Mouse (Mus musculus): Measurements from ENCODE around the gene Usp37.

DNA sequence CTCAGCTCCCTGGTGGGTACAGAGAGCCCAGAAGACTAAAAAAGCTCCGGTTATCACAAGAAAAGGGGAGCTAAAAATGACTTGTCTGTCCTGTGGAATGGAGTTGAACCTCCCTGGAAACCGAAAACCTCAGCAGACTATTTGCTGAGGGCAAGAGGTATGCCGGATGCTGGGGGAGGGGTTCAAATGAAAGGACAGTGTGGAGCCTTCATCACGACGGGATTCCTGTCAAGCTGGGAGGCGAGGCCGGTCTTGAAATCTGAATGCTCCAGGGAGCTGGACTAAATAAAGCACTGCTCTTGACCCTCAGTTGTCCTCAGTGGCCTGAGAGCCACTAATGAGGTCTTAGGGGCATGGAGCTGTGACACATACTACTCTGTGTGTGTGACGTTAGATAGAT lies 120.9 kb downstream of the Usp37 start:
- TF ChIP-seq CTCF (IDR thresholded peaks at IDR 0.05; ENCODE audit: low read depth) (no peak), EP300 (IDR thresholded peaks at IDR 0.05; ENCODE audit: low read depth) (no peak)
